Mouse (Mus musculus) liver, embryonic 14.5 days (tissue): ENCODE results near the gene Bcl2.

Experiments
- CTCF ChIP-seq: IDR thresholded peaks from 2 replicates; pipeline ENCODE4 v1.5.1; 2016; ENCODE audit warnings: antibody characterized with exemption, low read depth, control low read depth
- EP300 ChIP-seq: IDR thresholded peaks from 2 replicates; pipeline ENCODE4 v1.6.1; 2016; ENCODE audit warnings: antibody characterized with exemption, low read depth

GRCm38 (mm10) chr1:106603406-106603805 lies 110.7 kb downstream of the Bcl2 start:
- TF ChIP-seq CTCF (no peak), EP300 (no peak)
